Mouse (Mus musculus) cerebellum, adult 8-10 months (tissue): ENCODE measurements around the gene Apobec3.
"Not testable (repeated sequence)": the region's sequence is repeated elsewhere in the genome, so short reads cannot be mapped to it uniquely, and the experiment has no call there.

ENCODE experiments used
- DNase-seq: peaks from one replicate; pipeline ENCODE4 v3.0.0; 2022

Apobec3 gene

GRCm38 (mm10) chr15:79896080-79896725, 4.7 kb downstream of the Apobec3 start:
- DNase-seq: no peak

GRCm38 (mm10) chr15:79898988-79899387, 7.5 kb downstream of the Apobec3 start:
- no peak for DNase-seq

GRCm38 (mm10) chr15:79899828-79900510, 8.5 kb downstream of the Apobec3 start:
- no peak for DNase-seq

GRCm38 (mm10) chr15:79900751-79901150, 9.3 kb downstream of the Apobec3 start:
- no peak for DNase-seq

- no peak for DNase-seq
These were observed 9.9 kb downstream of the Apobec3 start for GRCm38 (mm10) chr15:79901399-79901798.

- not testable (repeated sequence) for DNase-seq
These were observed 11.6 kb downstream of the Apobec3 start for GRCm38 (mm10) chr15:79903081-79903480.

- no peak for DNase-seq
These were observed 12.5 kb downstream of the Apobec3 start for GRCm38 (mm10) chr15:79903963-79904362.

GRCm38 (mm10) chr15:79904678-79905077, 13.2 kb downstream of the Apobec3 start:
- DNase-seq: not testable (repeated sequence)

- DNase-seq: no peak
These were observed 13.8 kb downstream of the Apobec3 start for GRCm38 (mm10) chr15:79905211-79905610.

GRCm38 (mm10) chr15:79906855-79907254, 15.4 kb downstream of the Apobec3 start:
- DNase-seq: no peak

- not testable (repeated sequence) for DNase-seq
These were observed 17.5 kb downstream of the Apobec3 start for GRCm38 (mm10) chr15:79909006-79909405.

- not testable (repeated sequence) for DNase-seq
These were observed 19.4 kb downstream of the Apobec3 start for GRCm38 (mm10) chr15:79910812-79911211.

GRCm38 (mm10) chr15:79911339-79911738, 19.9 kb downstream of the Apobec3 start:
- DNase-seq: no peak

- no peak for DNase-seq
These were observed 22.4 kb downstream of the Apobec3 start for GRCm38 (mm10) chr15:79913761-79914346.

- DNase-seq: peak; percentile 37
These were observed 22.9 kb downstream of the Apobec3 start for GRCm38 (mm10) chr15:79914357-79914756.

GRCm38 (mm10) chr15:79916150-79916549, 24.7 kb downstream of the Apobec3 start:
- DNase-seq: no peak

- no peak for DNase-seq
These were observed 25.8 kb downstream of the Apobec3 start for GRCm38 (mm10) chr15:79917111-79917720.

GRCm38 (mm10) chr15:79918485-79918884, 27.0 kb downstream of the Apobec3 start:
- DNase-seq: no peak

- DNase-seq: no peak
These were observed 28.3 kb downstream of the Apobec3 start for GRCm38 (mm10) chr15:79919787-79920186.

GRCm38 (mm10) chr15:79926856-79927416, 35.5 kb downstream of the Apobec3 start:
- DNase-seq: peak; percentile 37

- DNase-seq: peak; percentile 91
These were observed 36.2 kb downstream of the Apobec3 start for GRCm38 (mm10) chr15:79927637-79928122.

GRCm38 (mm10) chr15:79928316-79928715, 36.9 kb downstream of the Apobec3 start:
- no peak for DNase-seq

GRCm38 (mm10) chr15:79928736-79929135, 37.3 kb downstream of the Apobec3 start:
- DNase-seq: no peak
